Mouse (Mus musculus): ENCODE results near the gene Dock9. TPM values are rescaled to one million over a fixed set of nuclear protein-coding genes. Genes with fewer than 3 reads are reported as not detected.

Dock9 gene
- polyA plus RNA-seq, 1 experiment from 2014 or later = 15.8 TPM

GRCm38 (mm10) chr14:121534501-121534900 lies 263.1 kb downstream of the Dock9 start:
- no peak overlapping the region for H3K9ac ChIP-seq (replicated peaks; ENCODE audit: low read depth, low read length)
- no peak for ATAC-seq
- 87% methylated on average over 3 of the region's 3 CpGs for WGBS
- no peaks in the 10 kb centered on the region for H3K27me3 ChIP-seq (replicated peaks; ENCODE audit: control insufficient read depth, insufficient read depth, low read length)
- no peak overlapping the region for H3K4me2 ChIP-seq (ENCODE audit: low read length)
- H3K4me1 ChIP-seq (replicated peaks; ENCODE audit: control insufficient read depth, insufficient read depth, low read length) = no peaks in the 10 kb centered on the region
- H3K9me3 ChIP-seq (ENCODE audit: control insufficient read depth, low read length) = no peaks in the 10 kb centered on the region
- H3K36me3 ChIP-seq (ENCODE audit: control insufficient read depth, insufficient read depth) = no peaks in the 10 kb centered on the region; the same call in 1 of the 2 replicates
- H3K4me3 ChIP-seq (replicated peaks; ENCODE audit: low read length) = no peak overlapping the region
- H3K27ac ChIP-seq (ENCODE audit: low read length) = no peak overlapping the region

DNA sequence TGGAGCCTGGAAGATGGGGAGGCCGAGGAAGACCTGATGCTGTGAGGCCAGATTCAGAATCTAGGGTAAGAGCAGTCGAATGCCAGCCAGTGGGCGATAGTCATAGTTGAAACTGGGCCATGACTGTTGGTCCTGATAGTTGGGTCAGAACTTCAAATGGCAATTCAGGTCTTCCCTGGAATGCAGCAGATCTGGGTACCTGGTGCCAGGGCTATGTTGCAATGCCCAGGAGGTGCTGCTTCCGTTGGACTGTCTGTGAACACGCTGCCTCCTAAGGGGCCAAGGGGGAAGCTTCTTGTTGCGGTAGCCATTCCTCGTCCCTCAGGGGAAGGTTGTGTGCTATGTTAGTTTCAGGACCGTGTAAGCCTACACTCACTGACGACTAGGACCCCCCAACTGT lies 266.8 kb downstream of the Dock9 start:
- Histone ChIP-seq H3K4me3 (replicated peaks; ENCODE audit: low read length) (no peak overlapping the region), H3K27ac (ENCODE audit: low read length) (no peak overlapping the region), H3K9me3 (ENCODE audit: control insufficient read depth, low read length) (no peaks in the 10 kb centered on the region), H3K27me3 (replicated peaks; ENCODE audit: control insufficient read depth, insufficient read depth, low read length) (no peaks in the 10 kb centered on the region), H3K9ac (replicated peaks; ENCODE audit: low read depth, low read length) (no peak overlapping the region), H3K36me3 (ENCODE audit: control insufficient read depth, insufficient read depth) (no peaks in the 10 kb centered on the region), H3K4me2 (ENCODE audit: low read length) (no peak overlapping the region), H3K4me1 (replicated peaks; ENCODE audit: control insufficient read depth, insufficient read depth, low read length) (no peaks in the 10 kb centered on the region)
- WGBS = 84% methylated on average over 9 of the region's 9 CpGs
- ATAC-seq = no peak

GRCm38 (mm10) chr14:121527883-121528282 lies 269.8 kb downstream of the Dock9 start:
- no peak for ATAC-seq
- no peaks in the 10 kb centered on the region for H3K4me1 ChIP-seq (replicated peaks; ENCODE audit: control insufficient read depth, insufficient read depth, low read length)
- H3K27ac ChIP-seq (ENCODE audit: low read length) = no peak overlapping the region
- H3K4me3 ChIP-seq (replicated peaks; ENCODE audit: low read length) = no peak overlapping the region
- 82% methylated on average over 3 of the region's 3 CpGs for WGBS
- no peaks in the 10 kb centered on the region for H3K36me3 ChIP-seq (ENCODE audit: control insufficient read depth, insufficient read depth)
- no peak overlapping the region for H3K4me2 ChIP-seq (ENCODE audit: low read length)
- no peaks in the 10 kb centered on the region for H3K27me3 ChIP-seq (replicated peaks; ENCODE audit: control insufficient read depth, insufficient read depth, low read length)
- no peaks in the 10 kb centered on the region for H3K9me3 ChIP-seq (ENCODE audit: control insufficient read depth, low read length)
- H3K9ac ChIP-seq (replicated peaks; ENCODE audit: low read depth, low read length) = no peak overlapping the region

DNA sequence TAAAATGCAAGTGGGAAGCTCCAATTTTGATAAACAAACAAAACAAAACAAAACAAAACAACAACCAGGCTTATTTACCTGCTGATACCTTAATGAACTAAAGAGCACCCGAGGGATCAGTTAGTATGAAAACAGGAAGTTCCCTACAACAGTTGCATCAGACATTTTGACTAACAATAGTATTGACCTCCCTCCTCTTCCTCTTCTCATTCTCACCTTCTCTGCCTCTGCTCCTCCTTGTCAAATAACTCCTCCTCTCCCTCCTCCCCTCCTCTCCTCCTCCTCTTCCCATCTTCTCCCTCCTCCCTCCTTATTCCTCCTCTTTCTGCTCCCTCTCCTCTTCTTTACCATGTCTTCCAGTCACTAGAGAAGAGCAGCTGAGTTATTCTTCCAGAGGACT lies 270.4 kb downstream of the Dock9 start:
- Histone ChIP-seq H3K4me3 (replicated peaks; ENCODE audit: low read length) (no peak overlapping the region), H3K27ac (ENCODE audit: low read length) (no peak overlapping the region), H3K27me3 (replicated peaks; ENCODE audit: control insufficient read depth, insufficient read depth, low read length) (no peaks in the 10 kb centered on the region), H3K9me3 (ENCODE audit: control insufficient read depth, low read length) (no peaks in the 10 kb centered on the region), H3K36me3 (ENCODE audit: control insufficient read depth, insufficient read depth) (no peaks in the 10 kb centered on the region), H3K9ac (replicated peaks; ENCODE audit: low read depth, low read length) (no peak overlapping the region), H3K4me2 (ENCODE audit: low read length) (no peak overlapping the region), H3K4me1 (replicated peaks; ENCODE audit: control insufficient read depth, insufficient read depth, low read length) (no peaks in the 10 kb centered on the region)
- 94% methylated on average over 1 of the region's 1 CpGs for WGBS
- ATAC-seq = no peak

GRCm38 (mm10) chr14:121521709-121522108 lies 275.9 kb downstream of the Dock9 start:
- no peaks in the 10 kb centered on the region for H3K27me3 ChIP-seq (replicated peaks; ENCODE audit: control insufficient read depth, insufficient read depth, low read length)
- no peak for ATAC-seq
- no peaks in the 10 kb centered on the region for H3K36me3 ChIP-seq (ENCODE audit: control insufficient read depth, insufficient read depth)
- no peak overlapping the region for H3K4me2 ChIP-seq (ENCODE audit: low read length)
- H3K9me3 ChIP-seq (ENCODE audit: control insufficient read depth, low read length) = no peaks in the 10 kb centered on the region
- no peak overlapping the region for H3K4me3 ChIP-seq (replicated peaks; ENCODE audit: low read length)
- H3K9ac ChIP-seq (replicated peaks; ENCODE audit: low read depth, low read length) = no peak overlapping the region
- no peak overlapping the region for H3K27ac ChIP-seq (ENCODE audit: low read length)
- WGBS = 68% methylated on average over 4 of the region's 4 CpGs
- no peaks in the 10 kb centered on the region; the same call in 1 of the 2 replicates for H3K4me1 ChIP-seq (replicated peaks; ENCODE audit: control insufficient read depth, insufficient read depth, low read length)

DNA sequence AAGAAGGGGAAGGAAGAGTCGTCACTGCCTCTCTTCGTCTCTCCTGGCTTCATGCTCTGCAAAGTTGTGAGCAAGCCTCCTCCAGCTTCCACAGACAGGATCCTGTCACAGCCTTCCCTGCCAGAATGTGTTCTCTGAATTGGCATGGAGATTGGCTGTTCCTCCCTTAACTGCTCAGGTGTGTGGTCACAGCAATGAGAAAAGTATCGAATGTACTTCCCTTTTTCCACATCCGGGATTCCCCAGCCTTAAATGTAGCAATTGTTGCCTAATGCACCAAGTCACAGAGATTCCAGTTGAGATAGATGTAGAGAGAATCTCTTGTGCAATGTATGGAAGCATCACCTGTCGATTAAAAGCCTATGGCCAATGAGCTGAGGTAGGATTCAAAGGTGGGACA lies 280.8 kb downstream of the Dock9 start:
- Histone ChIP-seq H3K4me2 (ENCODE audit: low read length) (no peak overlapping the region), H3K36me3 (ENCODE audit: control insufficient read depth, insufficient read depth) (no peaks in the 10 kb centered on the region), H3K27me3 (replicated peaks; ENCODE audit: control insufficient read depth, insufficient read depth, low read length) (no peaks in the 10 kb centered on the region), H3K9ac (replicated peaks; ENCODE audit: low read depth, low read length) (no peak overlapping the region), H3K27ac (ENCODE audit: low read length) (no peak overlapping the region), H3K9me3 (ENCODE audit: control insufficient read depth, low read length) (no peaks in the 10 kb centered on the region), H3K4me3 (replicated peaks; ENCODE audit: low read length) (no peak overlapping the region), H3K4me1 (replicated peaks; ENCODE audit: control insufficient read depth, insufficient read depth, low read length) (no peaks in the 10 kb centered on the region; the same call in 1 of the 2 replicates)
- no peak for ATAC-seq
- 90% methylated on average over 5 of the region's 5 CpGs for WGBS

DNA sequence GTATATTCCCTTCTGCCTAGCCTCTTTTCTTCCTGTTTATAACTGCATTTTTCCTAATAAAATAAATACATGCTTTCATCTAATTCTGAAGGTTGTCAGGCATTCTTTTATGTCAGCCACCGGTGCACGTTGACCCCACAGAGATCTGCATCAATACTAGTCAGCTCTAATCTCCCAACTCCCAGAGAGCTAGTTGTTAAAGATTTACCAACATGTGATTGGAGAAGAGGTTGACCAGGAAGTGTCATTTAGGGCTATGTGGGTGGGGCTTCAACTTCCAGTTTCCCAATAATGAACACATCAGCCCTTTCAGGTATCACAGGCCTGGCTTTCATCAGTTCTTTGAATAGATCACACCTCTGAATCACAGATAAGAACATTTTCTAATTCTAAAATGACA lies 288.7 kb downstream of the Dock9 start:
- H3K36me3 ChIP-seq (ENCODE audit: control insufficient read depth, insufficient read depth) = no peaks in the 10 kb centered on the region
- WGBS = 78% methylated on average over 2 of the region's 2 CpGs
- H3K9me3 ChIP-seq (ENCODE audit: control insufficient read depth, low read length) = no peaks in the 10 kb centered on the region
- H3K9ac ChIP-seq (replicated peaks; ENCODE audit: low read depth, low read length) = no peak overlapping the region
- H3K27me3 ChIP-seq (replicated peaks; ENCODE audit: control insufficient read depth, insufficient read depth, low read length) = peaks cover 13% of the 10 kb centered on the region
- no peak for ATAC-seq
- H3K4me1 ChIP-seq (replicated peaks; ENCODE audit: control insufficient read depth, insufficient read depth, low read length) = no peaks in the 10 kb centered on the region
- no peak overlapping the region for H3K27ac ChIP-seq (ENCODE audit: low read length)
- no peak overlapping the region for H3K4me2 ChIP-seq (ENCODE audit: low read length)
- H3K4me3 ChIP-seq (replicated peaks; ENCODE audit: low read length) = no peak overlapping the region

DNA sequence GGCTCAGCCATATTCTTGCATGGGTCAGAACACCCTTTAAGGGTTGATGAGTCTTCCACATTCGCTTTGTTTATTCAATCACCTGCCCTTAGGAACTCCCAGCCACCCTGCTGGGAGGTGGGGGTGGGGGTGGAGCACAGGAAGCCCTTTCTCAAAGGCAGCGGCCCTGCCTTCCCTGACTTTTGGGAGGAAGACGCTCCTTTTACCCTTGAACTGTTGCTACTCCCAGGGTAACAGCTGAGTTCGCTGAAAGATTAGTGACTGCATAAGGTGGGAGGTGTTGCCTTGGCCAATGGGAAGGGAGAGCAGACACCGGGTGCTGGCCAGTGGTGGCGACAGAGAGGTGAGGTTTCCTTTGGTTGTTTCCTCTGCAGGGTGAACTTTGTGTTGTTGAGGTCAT lies 291.3 kb downstream of the Dock9 start:
- Histone ChIP-seq H3K4me1 (replicated peaks; ENCODE audit: control insufficient read depth, insufficient read depth, low read length) (no peaks in the 10 kb centered on the region), H3K4me2 (ENCODE audit: low read length) (no peak overlapping the region), H3K9me3 (ENCODE audit: control insufficient read depth, low read length) (no peaks in the 10 kb centered on the region), H3K27ac (ENCODE audit: low read length) (no peak overlapping the region), H3K36me3 (ENCODE audit: control insufficient read depth, insufficient read depth) (no peaks in the 10 kb centered on the region), H3K4me3 (replicated peaks; ENCODE audit: low read length) (no peak overlapping the region), H3K9ac (replicated peaks; ENCODE audit: low read depth, low read length) (no peak overlapping the region), H3K27me3 (replicated peaks; ENCODE audit: control insufficient read depth, insufficient read depth, low read length) (peaks cover 15% of the 10 kb centered on the region)
- ATAC-seq = no peak
- WGBS = 23% methylated on average over 6 of the region's 6 CpGs

DNA sequence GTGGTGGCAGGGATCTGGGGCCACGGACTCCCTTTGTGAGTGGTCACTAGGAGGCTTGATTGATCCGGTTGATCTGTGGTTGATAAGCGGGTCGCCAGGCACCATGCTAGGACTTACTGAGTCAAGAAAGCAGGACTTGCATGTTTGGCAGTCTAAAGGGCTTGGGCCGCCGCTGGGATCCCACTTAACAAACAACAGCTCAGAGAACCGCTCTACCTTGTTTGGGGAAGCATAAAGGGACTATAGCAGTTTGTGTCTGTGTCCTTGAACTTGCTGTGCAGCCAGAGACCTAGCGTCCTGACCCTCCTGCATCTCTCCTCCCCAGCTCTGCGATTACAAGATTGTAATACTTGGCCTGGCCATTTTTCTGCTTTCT lies 292.2 kb downstream of the Dock9 start:
- Histone ChIP-seq H3K9ac (replicated peaks; ENCODE audit: low read depth, low read length) (no peak overlapping the region), H3K36me3 (ENCODE audit: control insufficient read depth, insufficient read depth) (no peaks in the 10 kb centered on the region), H3K27me3 (replicated peaks; ENCODE audit: control insufficient read depth, insufficient read depth, low read length) (peaks cover 15% of the 10 kb centered on the region), H3K9me3 (ENCODE audit: control insufficient read depth, low read length) (no peaks in the 10 kb centered on the region), H3K4me1 (replicated peaks; ENCODE audit: control insufficient read depth, insufficient read depth, low read length) (no peaks in the 10 kb centered on the region), H3K27ac (ENCODE audit: low read length) (no peak overlapping the region), H3K4me3 (replicated peaks; ENCODE audit: low read length) (no peak overlapping the region), H3K4me2 (ENCODE audit: low read length) (no peak overlapping the region)
- 25% methylated on average over 9 of the region's 9 CpGs for WGBS
- ATAC-seq = no peak

DNA sequence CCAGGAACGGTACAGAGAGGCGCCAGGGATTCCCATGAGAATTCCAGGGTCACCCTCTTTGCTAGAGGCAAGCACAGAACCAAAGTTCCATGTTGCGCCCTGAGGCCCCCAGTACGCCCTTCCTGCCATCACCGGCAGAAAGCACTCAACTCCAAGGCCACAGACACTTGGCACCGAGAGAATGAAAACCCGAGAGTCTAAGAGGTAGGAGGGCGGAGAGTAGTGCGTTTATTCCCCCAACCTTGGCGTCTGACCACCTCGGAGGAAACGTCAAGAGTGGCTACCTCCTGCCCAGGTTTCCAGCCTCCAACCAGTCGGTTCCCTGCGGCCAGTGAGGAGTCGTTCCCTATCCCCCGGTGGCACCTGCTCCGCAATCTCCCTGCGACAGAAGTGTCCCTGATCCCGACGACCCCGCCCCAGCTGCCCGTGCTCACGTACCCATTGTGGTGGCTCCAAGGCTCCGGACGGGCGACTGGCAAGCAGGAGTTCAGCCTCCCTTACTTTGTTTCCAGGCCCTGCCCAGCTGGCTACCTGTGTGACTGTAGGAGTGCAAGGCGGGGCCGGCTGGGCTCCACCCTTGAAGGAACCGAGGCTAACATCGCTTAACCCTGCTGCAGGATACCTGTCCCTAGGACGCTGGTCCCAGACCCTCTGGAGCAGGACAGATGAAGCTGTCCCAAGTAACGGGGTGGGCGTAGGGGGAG lies 292.7 kb downstream of the Dock9 start, which contains the start of gene Slc15a1:
Slc15a1 (minus strand) TSS at position 472 of the 704 bp plus-strand sequence.
- Histone ChIP-seq H3K27ac (ENCODE audit: low read length) (no peak within 1 kb of the TSS), H3K4me2 (ENCODE audit: low read length) (peak within 1 kb of the TSS; percentile 30; the same call in 1 of the 2 replicates), H3K36me3 (ENCODE audit: control insufficient read depth, insufficient read depth) (no peaks in the 10 kb centered on the region), H3K4me1 (replicated peaks; ENCODE audit: control insufficient read depth, insufficient read depth, low read length) (no peaks in the 10 kb centered on the region), H3K9ac (replicated peaks; ENCODE audit: low read depth, low read length) (no peak within 1 kb of the TSS), H3K9me3 (ENCODE audit: control insufficient read depth, low read length) (no peaks in the 10 kb centered on the region), H3K4me3 (replicated peaks; ENCODE audit: low read length) (no peak within 1 kb of the TSS), H3K27me3 (replicated peaks; ENCODE audit: control insufficient read depth, insufficient read depth, low read length) (peaks cover 15% of the 10 kb centered on the region)
- no peak for ATAC-seq
- 9% methylated on average over 33 of the region's 33 CpGs for WGBS

Measured in forebrain, embryonic 16.5 days (tissue).